Mouse (Mus musculus): ENCODE data around the gene Clcn5. TPM values are rescaled to one million over a fixed set of nuclear protein-coding genes. Genes with fewer than 3 reads are reported as not detected.

Gene Clcn5
- total RNA-seq, 2 experiments from 2014 or later: 1.5 to 2.0 TPM

DNA sequence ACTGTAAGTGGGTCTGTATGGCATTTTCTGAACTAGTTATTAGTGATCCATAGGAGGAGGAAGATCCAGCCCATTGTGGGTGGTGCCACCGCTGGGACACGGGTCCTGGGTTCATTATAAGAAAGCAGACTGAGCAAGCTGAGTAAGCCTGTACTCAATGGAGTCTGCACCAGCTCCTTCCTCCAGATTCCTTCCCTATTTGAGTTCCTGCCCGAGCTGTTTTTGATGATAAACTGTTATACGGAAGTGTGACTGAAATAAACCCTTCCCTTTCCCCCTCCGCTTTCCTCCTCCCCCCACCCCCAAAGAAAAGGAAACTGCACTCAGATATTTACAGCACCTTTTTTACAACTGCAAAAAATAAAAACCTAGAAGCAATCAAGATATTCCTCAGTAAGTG is 115.1 kb downstream of the Clcn5 start:
- ATAC-seq (replicated peaks; ENCODE audit: low FRiP score, low TSS enrichment, poor library complexity, severe bottlenecking): no peak

GRCm38 (mm10) chrX:7203535-7203934 is 115.6 kb downstream of the Clcn5 start:
- no peak for ATAC-seq (replicated peaks; ENCODE audit: low FRiP score, low TSS enrichment, poor library complexity, severe bottlenecking)

GRCm38 (mm10) chrX:7197833-7198232 is 121.3 kb downstream of the Clcn5 start:
- ATAC-seq (replicated peaks; ENCODE audit: low FRiP score, low TSS enrichment, poor library complexity, severe bottlenecking): no peak

DNA sequence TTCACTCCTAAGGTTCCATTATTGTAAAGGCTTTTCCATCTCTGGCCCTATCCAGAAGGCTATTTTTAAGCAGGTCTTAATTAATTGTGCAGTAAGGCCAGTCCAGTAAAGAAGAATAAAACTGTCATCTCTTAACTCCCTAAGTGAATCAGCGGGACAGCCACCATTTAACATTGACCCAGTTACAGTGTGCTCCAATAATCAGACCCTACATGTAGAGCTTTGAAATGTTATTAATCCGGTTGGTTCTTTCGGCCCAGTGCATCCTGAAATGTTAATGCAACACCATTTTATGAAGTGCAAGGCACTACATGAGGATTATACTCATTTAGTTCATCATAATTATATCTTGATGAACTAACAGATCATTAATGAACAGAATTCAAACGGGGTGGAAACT is 128.3 kb downstream of the Clcn5 start:
- ATAC-seq (replicated peaks; ENCODE audit: low FRiP score, low TSS enrichment, poor library complexity, severe bottlenecking): no peak

GRCm38 (mm10) chrX:7188311-7188807 is 130.8 kb downstream of the Clcn5 start:
- no peak for ATAC-seq (replicated peaks; ENCODE audit: low FRiP score, low TSS enrichment, poor library complexity, severe bottlenecking)

DNA sequence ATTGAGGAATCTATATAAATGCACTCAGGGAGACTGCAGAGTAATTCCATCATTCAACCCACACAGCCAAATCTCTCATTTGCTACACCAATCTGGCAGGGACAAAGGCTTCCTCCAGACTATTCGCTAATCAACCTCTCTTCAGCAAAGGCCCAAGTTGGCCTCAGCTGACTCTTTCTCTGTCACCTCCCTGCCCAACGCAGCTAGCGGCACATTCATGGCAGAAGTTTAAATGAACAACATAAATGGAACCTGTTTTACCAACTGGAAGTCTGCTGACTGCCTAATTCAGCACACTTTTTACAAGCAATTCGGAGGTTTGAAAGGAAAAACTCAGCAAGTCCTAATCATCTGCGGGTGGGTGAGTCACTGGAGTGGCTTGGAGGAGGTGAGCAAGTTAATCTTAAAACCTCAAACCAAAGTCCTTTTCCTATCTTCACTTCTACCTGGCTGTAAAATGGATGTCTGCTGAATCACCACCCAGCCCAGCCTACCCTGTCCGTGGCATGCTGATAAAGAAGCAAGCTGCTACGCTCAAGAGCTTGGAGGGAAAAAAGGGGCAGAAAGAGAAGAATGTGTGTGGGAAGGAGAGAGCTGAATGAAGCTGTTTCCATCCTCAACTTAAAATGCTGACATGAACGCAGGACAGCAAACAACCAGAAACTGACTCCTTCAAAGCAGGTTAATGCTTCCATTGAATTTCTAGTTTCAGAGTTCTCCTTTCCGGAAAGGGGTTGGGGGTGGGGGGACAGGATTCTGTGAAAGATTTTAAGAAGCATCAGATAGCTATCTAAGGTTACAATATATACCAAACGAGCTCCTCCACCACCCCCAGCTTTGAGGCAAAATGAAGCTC is 131.5 kb downstream of the Clcn5 start:
- no peak for ATAC-seq (replicated peaks; ENCODE audit: low FRiP score, low TSS enrichment, poor library complexity, severe bottlenecking)

DNA sequence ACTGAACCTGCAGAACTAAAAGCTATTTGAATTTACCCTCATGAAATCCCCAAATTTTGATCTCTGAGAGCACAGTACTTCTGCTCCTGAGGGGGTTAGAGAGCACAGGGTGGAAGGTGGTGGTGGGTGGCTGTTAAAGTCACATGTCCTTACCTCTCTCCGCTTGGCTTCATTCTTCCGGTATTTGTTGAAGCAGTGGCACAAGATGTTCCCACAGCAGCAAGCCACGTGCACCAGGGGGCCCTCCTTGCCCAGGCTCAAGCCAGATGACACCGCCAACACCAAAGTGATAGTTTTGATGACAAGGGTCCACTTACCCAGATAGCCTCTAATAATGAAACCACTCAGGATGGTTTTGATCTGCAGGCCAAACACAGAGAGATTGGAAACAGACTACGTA is 149.0 kb downstream of the Clcn5 start:
- ATAC-seq (replicated peaks; ENCODE audit: low FRiP score, low TSS enrichment, poor library complexity, severe bottlenecking): no peak

DNA sequence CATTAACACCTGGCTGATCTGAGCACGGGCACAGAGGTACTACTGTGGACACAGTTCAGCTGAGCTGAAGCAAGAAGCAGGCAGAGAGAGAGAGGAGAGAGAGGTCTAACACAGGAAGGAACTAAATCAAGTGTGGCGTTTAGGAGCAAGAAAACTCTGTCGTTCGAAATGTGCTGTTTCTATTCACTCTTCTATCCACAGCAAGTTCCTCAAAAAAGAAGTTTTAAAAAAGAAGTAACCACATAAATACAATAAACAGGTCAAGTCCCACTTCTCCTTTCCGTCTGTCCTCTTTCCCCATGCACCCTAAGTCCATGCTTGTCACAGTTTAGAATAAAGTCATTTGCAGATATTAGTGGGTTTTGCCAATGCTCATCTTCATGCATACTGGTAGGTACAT is 150.4 kb downstream of the Clcn5 start:
- ATAC-seq (replicated peaks; ENCODE audit: low FRiP score, low TSS enrichment, poor library complexity, severe bottlenecking): no peak

GRCm38 (mm10) chrX:7157976-7158375 is 161.2 kb downstream of the Clcn5 start:
- no peak for ATAC-seq (replicated peaks; ENCODE audit: low FRiP score, low TSS enrichment, poor library complexity, severe bottlenecking)

DNA sequence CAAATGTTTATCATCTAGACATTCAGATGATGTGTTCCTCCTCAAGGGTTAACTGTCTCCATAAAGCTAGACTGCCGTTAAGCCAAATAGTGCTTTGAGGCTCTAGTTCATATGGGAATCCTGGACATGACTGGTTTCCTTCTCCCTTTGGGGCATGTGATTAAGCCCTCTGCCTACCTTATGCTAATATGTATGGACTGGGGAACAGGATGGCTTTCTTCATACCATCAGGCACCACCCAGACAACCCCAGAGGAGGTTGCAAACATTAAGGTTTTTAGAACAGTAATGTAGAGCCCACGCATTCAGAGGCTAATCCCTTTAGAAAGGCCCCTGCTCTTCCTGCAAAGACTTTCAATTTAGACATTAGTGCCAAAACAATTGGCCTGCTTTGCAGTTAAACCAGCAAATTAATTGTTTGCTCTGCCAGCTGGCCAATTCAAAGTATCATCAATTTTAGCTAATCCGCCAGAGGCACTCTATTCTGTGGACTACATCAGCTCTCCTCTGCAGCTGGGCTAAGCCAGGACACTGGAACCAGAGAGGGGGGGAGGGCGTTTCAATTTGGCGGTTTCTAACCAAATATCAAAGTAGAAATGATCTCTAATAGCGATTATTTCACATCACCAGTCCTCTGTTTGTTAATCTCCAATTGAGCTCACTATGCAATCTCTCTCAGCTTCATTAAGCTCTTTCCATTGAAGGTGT is 163.0 kb downstream of the Clcn5 start:
- no peak for ATAC-seq (replicated peaks; ENCODE audit: low FRiP score, low TSS enrichment, poor library complexity, severe bottlenecking)

DNA sequence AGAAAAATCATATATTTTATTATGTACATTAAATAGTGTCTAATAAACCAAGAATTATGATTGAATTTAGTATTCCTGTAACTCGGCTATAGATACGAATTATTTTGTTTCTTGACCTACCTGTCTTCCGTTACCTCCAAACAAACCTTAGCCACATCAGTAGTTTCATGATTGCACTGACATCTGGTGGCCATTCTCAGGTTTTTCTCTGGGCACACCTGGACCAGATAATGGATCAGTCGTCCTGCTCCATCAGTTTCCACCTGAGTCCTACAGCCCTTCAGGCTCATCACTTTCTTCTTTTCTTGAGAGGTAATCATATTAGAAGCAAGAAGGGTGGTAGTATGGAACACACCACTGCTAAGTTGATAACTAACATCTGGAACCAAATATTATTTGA is 169.0 kb downstream of the Clcn5 start:
- no peak for ATAC-seq (replicated peaks; ENCODE audit: low FRiP score, low TSS enrichment, poor library complexity, severe bottlenecking)

DNA sequence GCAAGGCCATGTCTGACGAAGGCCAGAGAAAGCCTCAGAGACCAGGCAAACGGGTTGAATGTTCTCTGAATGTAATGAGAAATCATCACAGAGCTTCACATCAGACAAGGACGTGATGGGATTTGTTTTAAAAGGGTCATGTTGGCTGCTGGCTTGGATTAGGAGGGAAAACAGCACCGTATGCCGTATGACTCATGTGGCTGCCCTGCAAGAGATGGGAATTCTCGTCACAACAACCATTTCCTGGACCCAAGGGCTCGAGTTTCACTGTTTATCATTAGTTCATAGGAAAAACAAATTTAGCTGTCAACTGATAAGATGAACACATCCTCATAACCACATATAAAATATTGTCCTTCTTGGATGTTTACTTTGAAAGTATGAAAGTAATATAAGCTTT is 173.0 kb downstream of the Clcn5 start:
- no peak for ATAC-seq (replicated peaks; ENCODE audit: low FRiP score, low TSS enrichment, poor library complexity, severe bottlenecking)

GRCm38 (mm10) chrX:7121618-7122280 is 197.4 kb downstream of the Clcn5 start:
- no peak for ATAC-seq (replicated peaks; ENCODE audit: low FRiP score, low TSS enrichment, poor library complexity, severe bottlenecking)

- no peak for ATAC-seq (replicated peaks; ENCODE audit: low FRiP score, low TSS enrichment, poor library complexity, severe bottlenecking)
Observed at GRCm38 (mm10) chrX:7114885-7115284, 204.3 kb downstream of the Clcn5 start.

Other genes with a start within 250 kb of the Clcn5 start
- gene Usp27x, start 56.5 kb upstream of the Clcn5 start, total RNA-seq (2014; fragmentation: Nextera tagmentation): 0.22 and 0.48 TPM in 2 replicates
- gene Usp27x, start 56.5 kb upstream of the Clcn5 start, total RNA-seq (2017): 0.95 TPM in 1 of 2 replicates, not detected in the other